Mouse (Mus musculus) C2C12 (cell line): ENCODE measurements around the gene Nfat5.

Experiments used
- CTCF ChIP-seq: IDR thresholded peaks from one replicate; pipeline ENCODE4 v1.5.1; 2011; ENCODE audit not compliant: control insufficient read depth, insufficient read depth, insufficient read length
- MAX ChIP-seq: IDR thresholded peaks from one replicate; pipeline ENCODE4 v1.6.1; 2011; ENCODE audit warnings: mild to moderate bottlenecking, control low read depth
- MYOD1 ChIP-seq: IDR thresholded peaks from one replicate; pipeline ENCODE4 v1.6.1; 2011; ENCODE audit warnings: low read depth; ENCODE audit not compliant: control insufficient read depth, insufficient read length
- USF1 ChIP-seq: IDR thresholded peaks from one replicate; pipeline ENCODE4 v1.6.1; 2011; ENCODE audit warnings: low read depth, mild to moderate bottlenecking, control low read depth, moderate library complexity

- no peak for TF ChIP-seq CTCF
- no peak for TF ChIP-seq MAX
- no peak for TF ChIP-seq USF1
- TF ChIP-seq MYOD1, result no peak
These were observed 36.3 kb downstream of the Nfat5 start for GRCm38 (mm10) chr8:107329595-107329994.
